Mouse (Mus musculus) olfactory bulb, adult 2 months (tissue): ENCODE data around the gene Fignl2.

Experiments used
- CTCF ChIP-seq: fragments of 200-500 bp; IDR thresholded peaks from 2 replicates; pipeline ENCODE4 v1.5.1; 2012; ENCODE audit warnings: low read depth, mild to moderate bottlenecking, low read length, moderate library complexity; ENCODE audit not compliant: insufficient read depth
- POLR2A ChIP-seq: fragments of 200-500 bp; IDR thresholded peaks from 2 replicates; pipeline ENCODE4 v1.6.1; 2012; ENCODE audit warnings: mild to moderate bottlenecking, low read depth, low read length, moderate library complexity; ENCODE audit not compliant: insufficient read depth

DNA sequence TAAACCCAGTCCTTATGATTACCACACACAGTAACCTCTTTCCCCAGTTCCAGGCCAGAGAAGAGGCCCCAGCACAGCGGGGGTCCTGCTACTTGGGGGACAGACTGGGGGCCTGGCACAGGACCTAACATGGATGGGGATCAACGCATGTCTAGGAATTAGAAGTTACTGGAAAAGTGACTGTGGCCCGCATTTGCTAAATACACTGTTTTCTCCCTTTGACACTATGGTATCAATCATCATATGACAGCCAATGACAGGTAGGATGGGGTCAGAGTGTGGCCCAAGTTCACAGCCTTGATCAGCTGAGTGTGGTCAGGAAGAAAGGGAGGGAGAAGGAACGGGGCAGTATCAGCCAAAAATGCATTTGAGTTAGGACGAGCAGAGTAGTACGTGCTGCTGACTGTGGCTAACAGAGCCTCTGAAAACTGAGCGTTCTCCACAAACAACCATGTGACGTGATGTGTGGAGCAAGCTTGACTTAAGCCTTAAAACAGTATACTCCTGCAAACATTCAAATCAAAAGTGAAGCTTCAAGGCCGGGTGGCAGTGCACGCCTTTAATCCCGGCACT lies 18.0 kb downstream of the Fignl2 start:
- no peak for TF ChIP-seq CTCF
- TF ChIP-seq POLR2A = no peak
